Mouse (Mus musculus) heart, postnatal 0 days (tissue): ENCODE results near the gene Khsrp. TPM values are rescaled to one million over a fixed set of nuclear protein-coding genes. Genes with fewer than 3 reads are reported as not detected.
"Not testable (repeated sequence)": the region's sequence is repeated elsewhere in the genome, so short reads cannot be mapped to it uniquely, and the experiment has no call there.

Experiments used
- ATAC-seq: fragments of 200-750 bp; cut with Nextera tagmentation; 2 replicates; pipeline ENCODE4 v1.8.0; 2017; ENCODE audit warnings: low read depth, moderate number of reproducible peaks, moderate library complexity; ENCODE audit not compliant: insufficient read depth
- DNase-seq: peaks from one replicate; pipeline ENCODE4 v3.0.0-alpha.2; 2016; ENCODE audit warnings: low spot score
- H3K27ac ChIP-seq: fragments of 300-500 bp; sonication (generic); 2 replicates; pipeline ENCODE4 v1.5.1; 2014; ENCODE audit warnings: low read depth, mild to moderate bottlenecking
- H3K27me3 ChIP-seq: fragments of 300-500 bp; sonication (generic); 2 replicates; pipeline ENCODE4 v1.6.1; 2014; ENCODE audit warnings: low read length, mixed read lengths; ENCODE audit not compliant: control insufficient read depth, insufficient read depth
- H3K36me3 ChIP-seq: fragments of 300-500 bp; sonication (generic); replicated peaks from 2 replicates; pipeline ENCODE4 v1.6.1; 2014; ENCODE audit warnings: low read length, mixed read lengths; ENCODE audit not compliant: control insufficient read depth, insufficient read depth
- H3K4me1 ChIP-seq: fragments of 300-500 bp; sonication (generic); 2 replicates; pipeline ENCODE4 v1.6.1; 2014; ENCODE audit warnings: antibody characterized with exemption; ENCODE audit not compliant: control insufficient read depth, insufficient read depth
- H3K4me2 ChIP-seq: fragments of 300-500 bp; sonication (generic); 2 replicates; pipeline ENCODE4 v1.6.1; 2014; ENCODE audit warnings: low read depth, mild to moderate bottlenecking, low read length, moderate library complexity
- H3K4me3 ChIP-seq: fragments of 300-500 bp; sonication (generic); 2 replicates; pipeline ENCODE4 v1.5.1; 2014; ENCODE audit warnings: low read depth, low read length
- H3K9ac ChIP-seq: fragments of 300-500 bp; sonication (generic); replicated peaks from 2 replicates; pipeline ENCODE4 v1.6.1; 2014; ENCODE audit warnings: low read depth, low read length, mixed read lengths
- H3K9me3 ChIP-seq: fragments of 300-500 bp; sonication (generic); replicated peaks from 2 replicates; pipeline ENCODE4 v1.6.1; 2016; ENCODE audit warnings: low read length; ENCODE audit not compliant: control insufficient read depth
- CTCF ChIP-seq: IDR thresholded peaks from 2 replicates; pipeline ENCODE4 v1.5.1; 2016; ENCODE audit warnings: antibody characterized with exemption, control low read depth, low read depth
- EP300 ChIP-seq: IDR thresholded peaks from 2 replicates; pipeline ENCODE4 v1.6.1; 2016; ENCODE audit warnings: antibody characterized with exemption, low read depth
- WGBS: fragments of 180-500 bp; shearing (Covaris S2); extraction: QIAGEN DNeasy Blood & Tissue Kit; methylation state at CpG from one replicate; pipeline ENCODE4 v1.1.7; 2014; 5-methylcytosine and 5-hydroxymethylcytosine counted together
- polyA plus RNA-seq: library from polyadenylated mRNA; unstranded; fragments of >200 nt; fragmentation: Nextera tagmentation; extraction: Ambion mirVana; gene quantifications from 2 replicates; pipeline ENCODE4 v1.2.1, GENCODE M21; 2015
- total RNA-seq: library from RNA; depleted of rRNA; stranded (reverse); fragments of >200 nt; gene quantifications from 2 replicates; pipeline ENCODE4 v1.2.3, GENCODE M21; 2014; ENCODE audit warnings: low replicate concordance

Gene Khsrp
- total and polyA plus RNA-seq, 2 experiments from 2014 or later: 18.2 to 40.7 TPM

- Histone ChIP-seq H3K27ac (peak overlapping the region; percentile 87), H3K27me3 (peaks cover 29% of the 10 kb centered on the region), H3K4me3 (peak overlapping the region; percentile 80), H3K9me3 (no peaks in the 10 kb centered on the region), H3K4me1 (peaks cover 18% of the 10 kb centered on the region), H3K9ac (peak overlapping the region; percentile 75; the same call in 1 of the 2 replicates), H3K36me3 (no peaks in the 10 kb centered on the region; the same call in none of the 2 replicates), H3K4me2 (peak overlapping the region; percentile 87)
- DNase-seq (peak; percentile 96), ATAC-seq (peak; percentile 92)
- TF ChIP-seq CTCF (peak; percentile 61), EP300 (no peak)
- WGBS: under 1% methylated on average over 44 of the region's 44 CpGs
Measured at GRCm38 (mm10) chr17:57060231-57060801, 29.0 kb upstream of the Khsrp start.

GRCm38 (mm10) chr17:57059486-57059977, 28.2 kb upstream of the Khsrp start, which contains the start of gene Slc25a23:
Gene Slc25a23, minus strand, starts transcription at chr17:57059863.
- peak within 1 kb of the TSS; percentile 87 for H3K4me2 ChIP-seq
- H3K4me1 ChIP-seq: peaks cover 18% of the 10 kb centered on the region
- peak within 1 kb of the TSS; percentile 75 for H3K9ac ChIP-seq
- DNase-seq (peak; percentile 73), ATAC-seq (peak; percentile 71)
- peak within 1 kb of the TSS; percentile 80 for H3K4me3 ChIP-seq
- TF ChIP-seq CTCF (no peak), EP300 (no peak)
- no peaks in the 10 kb centered on the region for H3K9me3 ChIP-seq
- H3K36me3 ChIP-seq: peaks cover 2% of the 10 kb centered on the region
- H3K27ac ChIP-seq: peak within 1 kb of the TSS; percentile 87
- H3K27me3 ChIP-seq: peaks cover 29% of the 10 kb centered on the region
- under 1% methylated on average over 32 of the region's 45 CpGs for WGBS

- Histone ChIP-seq H3K4me3 (peak within 1 kb of the TSS; percentile 80), H3K4me1 (peaks cover 18% of the 10 kb centered on the region), H3K27ac (peak within 1 kb of the TSS; percentile 87), H3K4me2 (peak within 1 kb of the TSS; percentile 87), H3K9ac (peak within 1 kb of the TSS; percentile 75), H3K36me3 (peaks cover 8% of the 10 kb centered on the region), H3K9me3 (no peaks in the 10 kb centered on the region), H3K27me3 (peaks cover 29% of the 10 kb centered on the region)
- 2% methylated on average over 19 of the region's 22 CpGs for WGBS
- TF ChIP-seq CTCF (no peak), EP300 (no peak)
- ATAC-seq: peak; percentile 16; the same call in 1 of the 2 replicates
- DNase-seq: peak; percentile 18
Measured at GRCm38 (mm10) chr17:57058891-57059485, 27.7 kb upstream of the Khsrp start, which contains the start of gene Crb3. Gene Crb3, plus strand, starts transcription at chr17:57059105.

GRCm38 (mm10) chr17:57056246-57056645, 24.9 kb upstream of the Khsrp start:
- Histone ChIP-seq H3K27me3 (peaks cover 5% of the 10 kb centered on the region), H3K36me3 (peaks cover 27% of the 10 kb centered on the region), H3K4me1 (peaks cover 9% of the 10 kb centered on the region), H3K9ac (no peak overlapping the region), H3K4me3 (no peak overlapping the region), H3K9me3 (no peaks in the 10 kb centered on the region), H3K4me2 (no peak overlapping the region), H3K27ac (no peak overlapping the region)
- no peak for TF ChIP-seq CTCF
- no peak for TF ChIP-seq EP300
- 78% methylated on average over 3 of the region's 3 CpGs for WGBS
- DNase-seq (no peak), ATAC-seq (no peak)

- not testable (repeated sequence) for H3K4me1 ChIP-seq, H3K27me3 ChIP-seq, H3K4me3 ChIP-seq, H3K9me3 ChIP-seq, DNase-seq, ATAC-seq, H3K27ac ChIP-seq, H3K9ac ChIP-seq, H3K4me2 ChIP-seq
- peaks cover 34% of the 10 kb centered on the region; the same call in 1 of the 2 replicates for H3K36me3 ChIP-seq
- WGBS: 84% methylated on average over 4 of the region's 4 CpGs
Measured at GRCm38 (mm10) chr17:57051679-57052078, 20.4 kb upstream of the Khsrp start.
